Mouse (Mus musculus): Measurements from ENCODE around the gene Trappc10. TPM values are rescaled to one million over a fixed set of nuclear protein-coding genes. Genes with fewer than 3 reads are reported as not detected.
A peak's percentile ranks its signal among the peaks of the same experiment; 100 is the strongest.

Trappc10 gene
- total RNA-seq, 2 experiments from 2014 or later = 51.1 to 54.8 TPM

DNA sequence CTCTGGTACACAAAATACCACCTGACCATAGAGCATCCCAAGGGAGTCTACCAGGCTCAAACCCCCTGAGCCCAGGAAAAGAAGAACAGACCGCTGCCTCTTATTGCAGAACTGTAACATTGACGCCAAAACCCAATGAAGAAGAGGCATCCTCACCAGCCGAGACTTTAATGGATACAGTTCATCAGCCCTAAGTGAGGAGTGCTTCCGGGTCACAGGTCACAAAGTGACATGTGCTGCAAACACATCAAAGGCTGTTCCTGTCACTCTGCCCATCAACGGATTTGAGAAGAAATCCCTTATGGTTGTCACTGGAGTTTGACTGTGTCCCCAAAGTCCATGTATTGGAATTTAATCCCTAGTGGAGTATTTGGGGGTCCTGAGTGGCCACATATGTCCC, 14.8 kb upstream of the Trappc10 start:
- DNase-seq = no peak

DNA sequence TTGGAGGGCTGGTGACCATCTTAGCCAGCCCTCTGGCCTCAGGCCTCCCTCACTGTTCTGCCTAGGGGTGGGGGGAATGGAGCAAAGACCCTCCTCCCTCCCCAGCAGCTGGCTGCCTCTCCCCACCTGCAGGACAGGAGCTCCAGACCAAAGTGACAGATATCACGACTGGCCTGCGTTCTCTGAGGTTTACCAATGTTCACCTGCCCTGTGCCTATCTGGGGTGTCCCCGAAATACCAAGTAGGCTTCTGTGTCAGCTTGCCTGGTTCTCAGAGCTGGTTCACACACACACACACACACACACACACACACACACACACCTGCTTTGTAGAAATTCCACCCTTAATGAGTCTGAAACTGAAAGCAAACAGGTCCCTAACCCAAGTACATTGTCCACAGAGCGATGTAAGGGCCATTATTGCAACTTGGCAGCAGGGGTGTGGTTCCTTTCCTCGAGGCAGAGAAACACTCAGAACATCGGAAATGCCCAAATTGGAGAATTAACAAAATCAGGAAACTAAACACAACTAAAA, 13.8 kb upstream of the Trappc10 start:
- no peak for DNase-seq

DNA sequence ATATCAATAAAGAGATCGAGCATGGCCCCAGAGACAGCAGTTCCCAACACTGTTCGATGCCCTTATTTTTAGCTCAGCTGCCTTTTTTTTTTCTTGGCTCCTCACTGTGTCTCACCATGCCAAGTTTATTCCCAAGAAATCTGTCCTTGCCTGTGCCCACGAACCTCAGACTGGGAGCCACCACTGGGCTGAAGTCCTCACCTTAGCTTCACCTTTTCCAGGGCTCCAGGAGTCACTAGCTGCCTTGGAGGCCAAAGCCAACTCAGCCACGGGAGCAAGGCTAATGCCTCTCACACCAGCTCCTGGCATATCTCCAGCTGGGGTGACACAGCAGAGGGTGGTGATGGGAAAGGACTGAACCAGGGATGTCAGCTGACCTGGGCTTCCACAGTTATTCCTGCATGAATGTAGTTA, 11.2 kb upstream of the Trappc10 start:
- peak; percentile 82 to 84 for DNase-seq

DNA sequence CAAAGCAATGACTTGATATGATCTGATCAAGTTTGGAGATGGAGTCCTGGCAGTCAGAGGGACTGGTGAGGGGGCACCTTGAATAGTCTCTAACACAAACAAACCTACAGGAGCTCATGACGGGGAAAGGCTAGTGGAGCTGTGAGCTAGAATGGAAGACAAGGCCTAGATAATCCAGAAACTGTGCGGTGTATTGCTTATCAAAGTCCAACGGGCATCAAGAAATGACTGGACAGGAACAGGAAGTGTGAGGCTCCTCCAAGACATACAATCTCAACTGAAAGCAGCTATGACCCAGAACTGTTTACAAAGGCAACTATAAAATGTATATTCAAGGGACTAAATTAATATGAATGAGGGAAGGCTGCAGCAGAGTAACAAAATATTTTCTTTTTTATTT, 2.8 kb upstream of the Trappc10 start:
- DNase-seq = no peak

DNA sequence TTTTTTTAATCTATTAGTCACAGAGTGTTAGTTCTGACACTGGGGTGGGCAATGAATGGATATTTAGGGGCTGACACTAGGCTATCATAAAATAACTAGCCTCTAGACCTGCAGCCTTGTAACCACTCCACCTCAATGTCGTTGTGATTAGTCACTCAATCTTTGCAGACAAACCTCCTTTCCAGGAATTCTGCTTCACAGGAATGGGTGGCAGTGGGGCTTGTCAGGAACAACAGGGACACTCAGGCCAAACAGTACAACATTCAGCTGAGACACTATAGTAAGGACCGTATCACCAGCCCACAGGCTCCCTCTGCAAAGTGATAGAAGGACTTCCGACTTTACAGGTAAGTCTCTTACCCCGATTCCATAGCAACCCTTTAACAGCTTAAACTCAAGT, 2.3 kb upstream of the Trappc10 start:
- DNase-seq = no peak

DNA sequence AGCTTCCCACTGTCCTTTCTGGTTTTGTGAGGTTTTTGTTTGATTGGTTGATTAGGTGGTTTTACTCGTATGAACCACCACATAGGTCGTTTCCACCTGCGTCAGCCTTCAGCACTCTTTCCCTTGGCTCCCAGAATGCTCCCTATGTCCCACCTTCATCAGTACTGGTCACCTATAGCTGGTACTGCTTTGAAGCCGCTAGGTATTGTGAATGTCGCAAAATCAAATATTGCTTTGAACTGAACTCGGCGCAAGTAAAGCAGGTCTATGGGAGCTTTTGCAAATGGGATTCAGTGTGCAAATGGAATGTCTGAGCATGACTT, 745 bp upstream of the Trappc10 start:
- DNase-seq = no peak

DNA sequence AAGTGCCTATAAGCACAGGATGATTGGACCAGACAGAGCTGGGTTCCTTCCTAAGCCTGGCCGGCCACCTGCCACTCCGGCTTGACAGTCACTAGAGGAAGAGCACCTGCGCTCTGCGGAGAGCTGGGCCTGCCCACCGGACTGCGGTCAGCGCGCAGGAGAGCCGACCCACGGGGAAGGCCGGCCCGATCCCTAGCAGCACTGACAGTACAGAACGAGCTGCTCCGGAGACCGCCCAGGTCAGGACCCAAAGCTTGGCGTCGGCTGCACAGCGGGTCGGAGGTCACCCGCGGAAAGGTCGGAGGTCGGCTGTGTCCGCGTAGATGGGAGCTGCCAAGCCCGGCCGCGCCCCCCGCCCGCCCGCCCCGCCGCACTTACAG, 393 bp downstream of the Trappc10 start:
- DNase-seq = peak; percentile 49 to 57

DNA sequence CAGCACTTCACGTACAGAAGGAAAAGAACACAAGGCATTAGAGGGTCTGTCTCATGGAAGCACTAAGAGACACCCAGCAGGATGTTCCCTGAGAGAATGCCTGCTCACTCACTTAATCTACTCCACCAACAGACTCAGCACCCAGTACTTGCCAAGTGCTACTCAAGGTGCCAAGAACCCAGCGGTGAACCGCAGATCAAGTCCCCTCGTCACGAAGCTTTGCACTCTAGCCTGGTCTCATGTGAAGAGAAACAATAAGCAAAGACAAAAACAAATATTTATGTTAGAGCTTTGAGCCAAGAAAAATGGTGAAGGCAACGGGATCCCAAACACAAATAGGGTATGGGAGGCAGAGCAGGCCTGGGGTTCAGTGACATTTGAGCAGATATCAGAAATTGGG, 5.5 kb downstream of the Trappc10 start:
- peak in 1 of 2 experiments; percentile 21 for DNase-seq

DNA sequence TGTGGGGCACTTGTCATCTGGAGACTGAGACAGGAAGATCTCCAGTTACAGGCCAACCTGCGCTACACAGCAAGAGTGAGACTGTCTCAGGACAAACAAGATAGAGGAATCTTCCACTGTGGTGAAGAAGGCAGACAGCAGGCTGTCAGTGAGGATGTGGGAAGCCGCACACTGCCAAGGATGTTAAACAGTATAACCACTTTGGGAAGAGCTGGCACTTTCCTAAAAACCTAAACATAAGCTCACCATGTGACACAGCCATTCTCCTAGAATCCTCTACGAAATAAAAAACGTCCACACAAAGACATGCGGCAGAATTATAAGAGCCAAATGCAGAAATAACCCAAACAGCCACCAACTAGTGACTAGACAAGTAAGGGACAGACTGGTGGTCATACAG, 6.1 kb downstream of the Trappc10 start:
- DNase-seq = no peak

DNA sequence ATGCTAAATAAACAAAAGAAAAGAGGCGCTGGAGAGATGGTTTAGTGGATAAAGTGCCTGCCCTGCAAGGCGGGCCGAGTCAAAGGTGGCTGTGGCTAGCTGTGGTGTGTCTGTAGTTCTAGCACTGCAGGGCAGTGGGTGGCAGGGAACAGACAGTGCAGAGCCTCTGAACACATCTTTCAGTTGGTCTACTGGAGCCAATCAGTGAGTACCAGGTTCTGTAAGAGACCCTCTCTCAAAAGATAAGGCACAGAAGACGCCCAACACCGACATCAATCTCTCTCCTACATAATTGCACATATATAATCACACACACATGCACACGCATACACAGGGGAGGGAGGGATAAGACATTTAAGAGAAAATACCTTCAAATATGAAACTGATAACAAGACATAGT, 6.6 kb downstream of the Trappc10 start:
- DNase-seq = no peak

DNA sequence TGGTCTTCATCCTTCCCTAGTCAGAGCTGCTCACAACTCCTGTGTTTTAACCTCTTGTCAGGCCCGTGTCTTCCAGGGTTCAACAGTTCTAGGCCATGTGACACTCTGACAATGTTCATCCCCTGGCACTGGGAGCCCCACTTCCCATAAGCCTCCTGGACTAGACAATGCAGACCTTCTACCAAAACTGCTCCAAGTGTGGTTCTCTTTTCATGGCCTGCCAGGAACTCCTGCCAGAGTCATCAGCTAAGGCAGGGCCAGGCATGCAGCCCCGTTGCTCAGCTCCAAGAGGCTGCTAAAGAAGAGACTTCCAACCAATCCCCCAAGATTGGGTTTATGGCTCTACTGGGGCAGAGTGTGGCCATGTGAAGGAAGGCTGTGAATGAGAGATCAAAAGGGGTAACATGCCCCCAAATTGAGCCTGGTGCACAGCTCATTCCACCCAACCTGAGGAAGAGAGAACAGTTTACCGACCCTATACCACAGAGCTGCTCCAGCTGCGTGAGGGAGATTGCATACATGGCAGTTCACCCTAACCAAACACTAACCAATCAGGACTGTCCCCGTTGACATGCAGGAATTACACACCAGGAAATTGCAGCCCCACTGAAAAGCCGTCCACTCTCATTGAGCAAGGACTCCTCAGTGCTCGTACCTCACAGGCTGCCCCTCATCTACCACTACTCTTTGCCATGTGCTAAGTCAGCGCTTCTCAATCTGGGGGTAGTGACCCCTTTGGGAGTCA, 7.4 kb downstream of the Trappc10 start:
- no peak for DNase-seq

DNA sequence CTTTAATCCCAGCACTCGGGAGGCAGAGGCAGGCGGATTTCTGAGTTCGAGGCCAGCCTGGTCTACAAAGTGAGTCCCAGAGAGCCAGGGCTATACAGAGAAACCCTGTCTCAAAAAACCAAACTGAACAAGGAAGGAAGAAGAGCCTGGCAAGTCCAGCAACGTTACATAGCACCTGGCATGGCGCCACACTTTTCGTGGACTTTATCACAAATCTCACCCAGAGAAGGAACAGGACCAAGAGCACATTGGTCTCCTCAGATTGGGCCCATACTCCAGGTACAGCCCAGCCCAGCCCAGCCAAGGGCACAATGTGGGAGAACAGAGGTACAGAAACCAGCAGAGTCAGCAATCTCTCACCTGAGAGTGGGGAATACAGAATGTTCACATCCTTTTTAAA, 10.7 kb downstream of the Trappc10 start:
- DNase-seq = no peak

DNA sequence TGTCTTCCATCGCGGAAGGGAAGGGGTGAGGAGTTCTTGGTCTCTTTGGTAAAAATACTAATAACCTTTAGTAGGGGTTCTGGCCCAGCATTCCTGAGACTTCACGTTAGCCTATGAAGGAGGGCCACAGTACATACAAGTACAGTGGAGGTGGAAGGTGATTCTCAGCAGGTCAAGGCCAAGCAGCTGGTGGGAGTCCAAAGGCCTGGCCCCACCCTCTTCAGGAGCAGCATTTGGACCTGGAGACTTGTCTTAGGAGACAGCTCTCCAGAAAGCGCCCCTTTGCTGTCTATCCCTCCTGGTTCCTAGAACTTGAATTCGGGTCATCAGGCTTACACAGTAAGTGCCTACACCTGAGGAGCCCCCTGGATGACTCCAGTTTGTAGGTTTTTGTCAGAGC, 11.3 kb downstream of the Trappc10 start:
- DNase-seq = no peak

DNA sequence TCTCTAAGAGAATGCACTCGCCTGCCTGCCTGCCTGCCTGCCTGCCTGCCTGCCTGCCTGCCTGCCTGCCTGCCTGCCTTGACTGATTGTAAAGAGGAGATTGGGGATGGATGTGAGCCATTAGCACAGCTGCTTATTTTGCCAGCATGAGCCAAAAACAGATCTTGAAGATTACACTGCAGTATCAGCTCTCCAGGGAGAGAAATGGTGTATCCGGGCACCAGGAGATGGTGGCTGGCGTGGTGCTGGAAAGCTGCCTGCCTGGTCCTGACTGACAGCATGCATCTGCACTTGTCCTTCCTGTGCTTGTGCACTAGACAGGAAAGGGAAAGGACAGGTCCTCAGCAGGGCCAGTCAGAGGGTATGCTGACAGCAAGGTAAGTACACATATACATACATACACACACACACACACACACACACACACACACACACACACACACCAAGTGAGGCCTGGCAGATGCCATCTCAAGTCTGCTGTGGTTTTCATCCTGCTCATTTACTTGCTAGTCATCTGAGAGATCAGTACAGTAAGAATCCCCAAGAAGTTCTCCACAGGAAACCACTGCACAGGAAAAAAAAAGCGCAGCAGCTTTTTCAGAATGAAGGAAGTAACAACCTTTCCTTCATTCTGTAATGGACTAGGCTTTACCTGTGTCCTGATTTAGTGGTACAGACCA, 12.0 kb downstream of the Trappc10 start:
- DNase-seq = no peak

DNA sequence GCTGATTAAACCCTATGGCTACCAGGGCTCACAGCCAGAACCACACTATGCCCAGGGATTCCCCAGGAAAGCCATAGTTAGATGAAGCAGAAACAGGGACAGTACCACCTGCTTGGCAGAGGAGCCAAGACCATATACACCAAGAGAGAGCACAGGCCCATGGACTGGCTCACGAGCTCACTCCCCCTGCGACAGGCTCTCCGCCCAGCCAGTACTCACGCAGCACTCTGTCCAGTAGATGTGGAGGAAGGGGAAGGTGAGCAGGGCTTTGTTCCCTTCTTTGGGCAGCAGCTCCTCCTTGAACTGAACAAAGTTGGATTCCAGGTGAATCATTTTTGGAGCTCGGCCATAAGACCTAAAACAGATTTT, 15.9 kb downstream of the Trappc10 start:
- DNase-seq = no peak

DNA sequence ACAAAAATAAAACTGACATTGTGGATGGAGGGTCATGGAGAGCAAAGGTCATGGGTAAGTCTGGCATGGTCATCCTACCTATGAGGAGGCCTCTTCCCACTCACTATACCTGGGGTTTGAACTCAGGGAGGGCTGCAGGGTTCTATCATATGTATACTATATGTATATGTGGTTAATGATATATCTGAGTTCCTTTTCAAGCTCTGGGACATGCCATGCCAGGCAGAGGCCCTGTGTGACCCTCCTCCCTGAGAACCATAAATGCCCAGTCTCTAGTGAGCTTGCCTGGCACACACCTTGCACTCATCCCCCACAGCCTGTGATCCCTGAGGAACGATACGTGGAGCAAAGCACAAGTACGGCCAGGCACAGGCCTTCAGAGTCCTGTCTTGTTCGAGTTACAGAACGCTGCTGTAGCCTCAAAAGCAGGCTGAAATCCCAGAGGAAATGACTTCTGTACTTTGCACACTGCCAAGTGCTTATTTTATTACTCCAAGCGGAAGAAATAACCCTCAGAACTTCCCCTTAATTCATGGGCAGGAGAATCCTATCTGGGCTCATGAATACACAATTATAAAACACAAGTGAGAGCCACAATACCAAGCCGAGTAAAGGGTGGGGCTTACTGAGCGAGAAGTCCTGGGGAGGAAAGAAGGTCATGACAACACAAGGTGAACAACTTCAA, 16.4 kb downstream of the Trappc10 start:
- peak; percentile 36 to 55 for DNase-seq

DNA sequence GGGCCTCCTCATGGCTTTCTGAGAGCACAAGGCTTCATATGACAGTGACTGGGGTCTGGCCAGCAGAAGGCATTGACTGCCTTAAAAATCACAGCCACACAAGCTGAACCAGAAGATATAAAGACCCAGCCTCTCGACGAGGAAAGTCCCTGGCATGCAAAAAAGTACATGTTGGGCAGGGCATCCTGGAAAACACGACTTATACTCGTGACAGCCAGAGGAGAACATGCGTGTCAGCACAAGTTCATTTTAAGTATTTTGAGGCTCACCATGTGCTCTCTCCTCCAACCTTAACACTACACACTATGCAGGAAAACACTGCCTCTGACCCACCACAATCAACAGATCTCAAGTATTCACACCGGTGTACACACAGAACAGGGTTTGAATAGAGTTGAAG, 20.3 kb downstream of the Trappc10 start:
- no peak for DNase-seq

DNA sequence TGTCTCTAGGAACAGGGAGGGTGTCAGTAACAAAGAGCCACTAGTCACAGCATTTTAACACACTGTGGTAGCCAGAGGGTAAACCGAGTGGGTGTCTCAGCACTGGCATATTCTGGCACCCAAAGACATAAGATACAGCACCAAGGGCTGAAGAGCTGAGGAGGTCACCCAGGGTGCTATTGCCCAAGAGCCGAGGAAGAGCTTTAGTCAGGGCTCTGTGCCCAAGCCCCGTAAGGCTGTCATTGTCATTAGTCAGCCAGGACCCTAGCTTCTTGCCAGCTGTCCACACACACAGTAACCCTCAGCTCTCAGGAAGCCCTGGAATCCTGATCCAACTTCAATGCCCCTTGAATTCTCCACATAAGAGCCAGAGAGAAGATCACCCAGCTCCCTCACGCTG, 21.5 kb downstream of the Trappc10 start:
- DNase-seq = peak; percentile 47 to 59

DNA sequence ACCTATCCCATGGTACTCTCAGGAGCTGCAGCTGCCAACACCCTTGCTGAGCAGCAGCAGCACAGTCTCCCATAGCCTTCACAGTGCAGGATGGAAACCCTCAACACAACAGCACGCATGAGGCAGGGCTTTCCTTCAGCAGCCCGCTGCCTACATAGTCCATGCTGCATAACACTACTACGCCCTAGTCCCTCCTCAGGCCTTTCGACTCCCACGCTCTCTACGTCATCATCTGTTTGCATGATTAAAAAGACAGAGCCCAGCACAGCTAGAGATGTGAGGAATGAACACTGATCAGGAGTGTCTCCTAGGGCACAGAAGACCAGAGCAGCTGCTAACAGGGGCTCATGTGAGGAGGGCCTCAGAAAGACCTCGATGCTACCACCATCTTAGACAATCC, 23.1 kb downstream of the Trappc10 start:
- DNase-seq = no peak

DNA sequence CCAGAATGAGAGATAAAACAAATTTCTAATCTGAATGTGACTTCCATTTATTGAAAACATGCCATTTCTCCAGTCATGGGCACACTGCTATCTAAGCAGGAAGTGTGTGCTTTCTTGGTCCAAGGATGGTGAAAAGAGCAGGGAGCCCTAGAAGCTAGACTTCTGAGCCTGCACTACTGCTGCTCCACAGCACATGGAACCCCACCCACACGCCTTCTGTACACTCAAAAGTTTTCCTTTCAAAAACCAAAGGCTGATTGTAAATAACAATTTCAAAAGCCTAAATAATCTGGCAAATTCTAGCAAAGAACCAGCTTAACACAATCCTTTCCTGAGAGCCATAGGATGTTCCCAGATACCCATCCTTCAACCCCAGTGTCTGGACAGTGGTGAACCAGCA, 24.9 kb downstream of the Trappc10 start:
- DNase-seq = no peak

DNA sequence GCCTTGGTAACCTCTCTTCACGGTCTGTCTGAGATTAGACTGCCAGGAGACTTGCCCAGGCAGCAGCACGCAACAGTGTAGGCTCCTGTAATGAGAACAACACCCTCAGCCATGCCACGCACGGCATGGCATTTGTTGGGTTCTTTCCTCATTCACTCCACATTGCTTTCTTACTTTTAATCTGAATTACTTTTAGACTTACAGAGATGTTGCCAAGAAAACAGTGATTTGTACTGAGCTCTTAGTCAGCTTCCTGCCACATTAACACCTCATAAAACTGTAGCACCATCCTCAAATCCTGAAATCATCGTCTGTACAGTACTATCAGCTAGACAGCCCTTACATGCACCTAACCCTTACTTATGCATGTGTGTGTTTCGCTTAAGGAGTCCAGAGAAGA, 25.9 kb downstream of the Trappc10 start:
- DNase-seq = no peak

DNA sequence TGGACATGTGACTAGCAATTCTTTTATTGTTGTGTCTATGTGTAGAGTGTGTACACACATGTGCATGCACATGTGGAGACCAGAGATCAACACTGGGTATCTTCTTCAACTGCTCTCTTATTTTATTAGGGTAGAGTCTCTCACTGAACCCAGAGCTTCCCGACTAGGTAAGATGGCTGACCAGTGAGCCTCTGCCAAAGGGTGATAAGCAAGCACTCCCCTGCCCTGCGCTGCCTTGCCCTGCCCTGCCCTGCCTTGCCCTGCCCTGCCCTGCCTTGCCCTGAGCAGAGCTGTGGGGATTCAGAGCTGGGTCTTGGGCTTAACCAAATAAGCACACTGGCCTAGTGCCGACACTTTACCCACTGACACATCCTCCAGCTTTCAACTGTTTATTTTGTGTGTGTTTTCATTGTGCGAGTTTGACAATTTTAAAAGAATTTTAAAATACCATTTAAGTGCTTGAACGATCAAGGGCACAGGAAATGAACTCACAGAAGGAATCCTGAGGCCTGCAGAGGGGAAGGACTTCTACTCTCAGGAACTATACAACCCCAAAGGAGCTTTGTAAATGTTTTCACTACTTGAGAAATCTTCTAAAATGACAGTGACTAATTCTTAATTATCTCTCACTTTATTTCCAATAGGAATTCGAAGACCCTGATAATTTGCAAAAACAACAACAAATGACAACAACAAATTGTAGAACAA, 27.9 kb downstream of the Trappc10 start:
- no peak for DNase-seq

DNA sequence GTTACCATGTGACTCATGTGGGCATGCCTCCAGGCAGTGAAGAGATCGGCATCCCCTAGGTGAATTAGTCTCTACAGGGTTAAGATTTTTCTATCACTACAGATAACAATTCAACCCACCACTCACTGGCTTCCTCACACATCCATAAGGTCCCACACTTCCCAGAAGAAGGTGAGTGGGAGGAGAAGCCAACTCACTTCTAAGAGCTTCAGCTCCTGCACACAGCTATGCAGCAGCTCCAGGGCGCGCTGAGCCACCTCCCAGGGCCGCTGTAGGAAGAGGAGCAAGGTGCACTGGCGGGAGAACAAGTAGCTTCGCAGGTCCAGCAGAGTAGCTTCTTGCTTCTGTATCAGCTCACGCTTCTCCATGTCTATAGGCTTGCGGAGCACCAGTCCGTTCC, 30.1 kb downstream of the Trappc10 start:
- no peak for DNase-seq
